Mouse (Mus musculus): ENCODE results near the gene Gm45062. TPM values are rescaled to one million over a fixed set of nuclear protein-coding genes. Genes with fewer than 3 reads are reported as not detected.

Gene Gm45062
- polyA plus RNA-seq, 1 experiment from 2014 or later: 9.2 TPM

DNA sequence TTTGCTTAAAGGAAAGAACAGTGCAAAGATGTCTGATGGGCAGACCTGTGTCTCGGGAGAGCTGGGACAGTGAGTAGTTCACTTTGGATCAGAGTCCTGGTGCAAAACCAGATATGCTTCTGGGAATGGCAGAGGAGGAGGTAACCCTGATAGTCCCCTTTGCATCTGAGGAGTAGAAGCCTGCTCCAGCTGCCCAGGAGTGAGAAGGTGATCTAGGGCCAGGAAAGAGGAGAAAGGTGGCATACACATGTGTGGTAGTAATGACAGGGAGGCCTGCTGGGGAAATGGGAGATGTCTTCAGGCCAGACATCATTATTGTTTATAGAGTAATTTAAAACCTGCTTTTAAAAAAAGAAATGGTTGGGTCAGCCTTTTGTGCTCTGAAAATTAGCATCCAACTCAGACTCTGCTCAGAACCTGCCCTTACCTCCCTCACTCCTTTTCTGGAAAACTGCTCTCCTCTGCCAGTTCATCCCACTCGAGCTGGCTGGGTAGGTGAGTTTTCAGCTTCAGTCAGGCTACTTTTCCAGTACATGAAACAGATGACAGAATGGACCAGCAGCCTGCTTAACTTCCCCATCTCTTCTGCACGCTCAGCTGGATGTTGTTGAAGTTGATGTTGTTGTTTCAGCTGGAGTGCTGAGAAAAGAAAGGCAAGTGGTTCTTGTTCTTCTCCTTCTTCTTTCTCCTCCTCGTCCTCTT is 160.4 kb downstream of the Gm45062 start:
- no peak for ATAC-seq (ENCODE audit: insufficient number of reproducible peaks, low FRiP score)
- 58% methylated on average over 4 of the region's 4 CpGs for WGBS
- Histone ChIP-seq H3K4me3 (no peak overlapping the region), H3K27me3 (replicated peaks) (no peaks in the 10 kb centered on the region), H3K36me3 (no peaks in the 10 kb centered on the region), H3K4me2 (no peak overlapping the region), H3K27ac (ENCODE audit: poor library complexity, severe bottlenecking) (no peak overlapping the region), H3K9ac (no peak overlapping the region), H3K9me3 (replicated peaks) (no peaks in the 10 kb centered on the region), H3K4me1 (replicated peaks) (peaks cover 30% of the 10 kb centered on the region)

DNA sequence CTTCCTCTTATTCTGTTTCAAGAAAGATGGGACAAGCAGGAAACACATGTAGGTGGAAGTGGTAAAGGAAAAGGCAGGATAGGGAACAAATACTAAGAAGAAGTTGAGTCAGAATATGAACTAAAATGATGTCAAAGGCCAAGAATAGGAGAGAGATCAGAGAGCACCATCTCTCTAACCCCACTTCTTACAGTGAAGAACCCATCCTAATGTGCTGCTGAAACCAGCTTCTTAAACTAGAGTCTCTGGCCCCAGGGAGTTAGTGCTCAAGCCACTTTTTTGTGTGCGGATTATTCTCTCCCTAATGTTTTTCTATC is 160.9 kb downstream of the Gm45062 start:
- H3K27ac ChIP-seq (ENCODE audit: poor library complexity, severe bottlenecking): no peak overlapping the region

DNA sequence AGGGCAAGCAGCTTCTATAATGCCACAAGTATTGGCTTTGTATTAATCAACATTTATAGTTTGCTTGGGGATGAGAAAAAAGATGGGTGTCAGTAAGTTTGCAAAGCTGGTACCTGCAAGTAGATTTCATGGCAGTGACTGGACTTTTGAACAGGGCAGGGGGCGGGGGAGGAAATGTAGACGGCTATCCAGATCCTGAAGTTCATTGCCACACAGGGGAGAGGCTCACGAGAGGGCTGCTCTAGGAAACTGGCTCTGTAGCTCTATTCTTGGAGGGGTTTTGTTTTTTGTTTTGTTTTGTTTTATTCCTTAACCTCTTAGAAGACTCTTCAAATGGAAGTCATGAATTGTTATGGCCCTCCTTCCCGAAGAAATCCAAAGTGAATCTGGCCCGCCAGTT is 162.2 kb downstream of the Gm45062 start:
- no peak overlapping the region for H3K4me3 ChIP-seq
- no peaks in the 10 kb centered on the region for H3K36me3 ChIP-seq
- no peaks in the 10 kb centered on the region for H3K9me3 ChIP-seq (replicated peaks)
- H3K4me2 ChIP-seq: no peak overlapping the region
- no peaks in the 10 kb centered on the region for H3K27me3 ChIP-seq (replicated peaks)
- WGBS: 69% methylated on average over 5 of the region's 5 CpGs
- H3K27ac ChIP-seq (ENCODE audit: poor library complexity, severe bottlenecking): peak overlapping the region; percentile 25
- no peak overlapping the region for H3K9ac ChIP-seq
- H3K4me1 ChIP-seq (replicated peaks): peaks cover 42% of the 10 kb centered on the region
- ATAC-seq (ENCODE audit: insufficient number of reproducible peaks, low FRiP score): no peak

More for the DNA sequence above, 160.9 kb downstream of the Gm45062 start:
- Histone ChIP-seq H3K36me3 (no peaks in the 10 kb centered on the region), H3K4me3 (no peak overlapping the region), H3K9me3 (replicated peaks) (no peaks in the 10 kb centered on the region), H3K4me2 (no peak overlapping the region), H3K4me1 (replicated peaks) (peaks cover 32% of the 10 kb centered on the region), H3K27me3 (replicated peaks) (no peaks in the 10 kb centered on the region), H3K9ac (no peak overlapping the region)
- WGBS: 84% methylated on average over 1 of the region's 1 CpGs
- ATAC-seq (ENCODE audit: insufficient number of reproducible peaks, low FRiP score): no peak

DNA sequence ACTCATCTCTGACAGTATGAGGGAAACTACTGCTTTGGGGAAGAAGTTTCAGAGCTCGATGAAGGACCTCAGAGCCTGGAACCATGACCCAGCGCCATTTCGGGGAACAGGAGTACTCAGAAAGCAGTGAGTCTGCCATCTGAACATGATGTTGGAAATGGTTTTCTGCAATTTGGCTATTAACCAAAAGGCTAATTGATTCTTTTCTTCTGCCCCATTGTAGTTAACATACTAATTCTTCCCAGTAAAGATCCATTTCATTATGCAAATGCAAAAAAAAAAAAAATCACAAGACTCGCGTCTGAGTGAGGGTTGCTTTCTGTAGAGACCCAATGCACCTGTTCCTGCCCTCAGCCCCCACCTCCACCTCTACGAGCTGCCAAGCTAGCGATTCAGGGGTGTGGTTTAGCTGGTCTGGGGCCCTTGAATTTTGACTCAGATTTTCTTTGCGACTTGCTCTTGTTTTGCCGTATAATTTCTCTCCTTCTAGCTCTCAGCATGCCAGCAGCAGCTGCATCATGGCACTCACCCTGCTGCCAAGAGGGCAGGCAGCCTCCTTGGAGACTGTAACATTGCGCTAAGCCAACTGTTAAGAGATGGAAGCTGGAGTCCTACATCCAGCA is 162.8 kb downstream of the Gm45062 start:
- ATAC-seq (ENCODE audit: insufficient number of reproducible peaks, low FRiP score): no peak
- Histone ChIP-seq H3K27me3 (replicated peaks) (no peaks in the 10 kb centered on the region), H3K9me3 (replicated peaks) (no peaks in the 10 kb centered on the region), H3K27ac (ENCODE audit: poor library complexity, severe bottlenecking) (no peak overlapping the region), H3K4me3 (no peak overlapping the region), H3K9ac (no peak overlapping the region), H3K4me1 (replicated peaks) (peaks cover 46% of the 10 kb centered on the region), H3K36me3 (no peaks in the 10 kb centered on the region), H3K4me2 (no peak overlapping the region)
- 84% methylated on average over 10 of the region's 10 CpGs for WGBS

DNA sequence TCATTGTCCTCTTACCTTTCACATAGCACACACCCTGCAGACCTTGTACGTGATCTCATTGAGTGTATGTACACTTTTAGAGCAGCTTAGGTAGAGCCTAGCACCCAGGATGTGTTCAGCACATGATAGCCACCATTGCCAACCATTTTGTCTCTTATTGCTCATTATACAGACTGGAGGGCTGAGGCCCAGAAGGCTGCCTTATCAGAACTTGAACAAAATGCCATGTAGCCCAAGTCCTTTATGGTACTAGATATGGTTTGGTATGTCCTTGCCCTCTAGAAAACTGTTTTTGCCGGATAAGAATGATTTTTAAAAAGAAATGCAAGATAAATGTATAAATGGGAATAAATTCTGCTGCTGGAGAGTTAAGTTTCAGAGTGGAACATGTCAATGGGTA is 163.9 kb downstream of the Gm45062 start:
- no peak for ATAC-seq (ENCODE audit: insufficient number of reproducible peaks, low FRiP score)
- WGBS: 93% methylated on average over 2 of the region's 2 CpGs
- Histone ChIP-seq H3K9me3 (replicated peaks) (no peaks in the 10 kb centered on the region), H3K27ac (ENCODE audit: poor library complexity, severe bottlenecking) (no peak overlapping the region), H3K4me3 (no peak overlapping the region), H3K4me2 (no peak overlapping the region), H3K27me3 (replicated peaks) (no peaks in the 10 kb centered on the region), H3K4me1 (replicated peaks) (peaks cover 51% of the 10 kb centered on the region), H3K36me3 (0 out of 2 replicates have a peak, but pooled peaks cover 5% of the 10 kb centered on the region), H3K9ac (no peak overlapping the region)

DNA sequence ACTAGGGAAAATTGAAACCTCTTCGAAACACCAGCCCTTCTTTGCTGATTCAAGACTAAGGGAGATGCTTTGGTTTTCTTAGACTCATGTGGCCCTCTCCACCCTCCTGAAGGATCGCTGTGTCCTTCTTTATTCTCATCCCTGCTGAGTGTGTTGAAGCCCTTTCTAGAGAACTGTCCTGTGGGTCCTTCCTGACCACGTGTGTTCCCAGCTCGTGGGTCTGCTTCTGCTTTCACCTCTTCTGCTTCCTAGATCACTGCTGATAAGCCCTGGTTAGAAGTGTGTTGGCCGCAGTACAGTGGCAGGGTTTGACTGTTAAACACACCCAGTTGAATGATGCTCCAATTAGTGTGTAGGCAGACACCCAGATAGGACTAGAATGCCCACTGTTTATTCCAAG is 168.4 kb downstream of the Gm45062 start:
- WGBS: 64% methylated on average over 5 of the region's 5 CpGs
- no peaks in the 10 kb centered on the region for H3K9me3 ChIP-seq (replicated peaks)
- H3K36me3 ChIP-seq: 0 out of 2 replicates have a peak, but pooled peaks cover 5% of the 10 kb centered on the region
- H3K4me2 ChIP-seq: no peak overlapping the region
- H3K27ac ChIP-seq (ENCODE audit: poor library complexity, severe bottlenecking): no peak overlapping the region
- H3K4me3 ChIP-seq: no peak overlapping the region
- no peak for ATAC-seq (ENCODE audit: insufficient number of reproducible peaks, low FRiP score)
- no peak overlapping the region for H3K9ac ChIP-seq
- peaks cover 31% of the 10 kb centered on the region for H3K4me1 ChIP-seq (replicated peaks)
- no peaks in the 10 kb centered on the region for H3K27me3 ChIP-seq (replicated peaks)

DNA sequence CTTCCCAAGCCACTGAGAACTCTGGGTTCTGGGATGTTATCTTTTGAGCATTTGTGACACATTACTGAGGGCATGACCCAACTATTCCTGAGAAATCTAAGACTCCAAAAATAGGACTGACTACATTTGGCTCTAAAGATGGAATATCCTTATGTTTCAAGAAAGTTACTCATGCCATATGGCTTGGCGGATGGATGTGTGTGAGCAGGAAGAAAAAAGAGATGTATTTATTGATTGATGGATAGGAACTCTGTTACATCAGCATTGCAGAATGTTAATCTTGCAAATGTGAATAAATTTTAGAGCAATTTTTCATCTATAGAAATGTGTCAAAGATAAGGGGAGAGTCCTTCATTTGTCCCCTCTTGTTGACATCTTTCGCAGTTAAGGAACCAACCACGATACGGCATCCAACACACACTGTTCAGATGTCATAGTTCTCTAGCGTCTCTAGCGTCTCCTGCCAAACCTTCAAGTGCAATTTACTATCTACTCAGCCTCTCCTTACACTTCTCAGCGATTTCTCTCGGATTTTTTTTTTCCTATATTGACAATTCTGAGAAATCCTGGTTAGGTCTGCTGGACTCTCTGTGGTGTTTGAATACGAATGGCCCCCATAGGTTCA is 171.5 kb downstream of the Gm45062 start:
- no peaks in the 10 kb centered on the region for H3K9me3 ChIP-seq (replicated peaks)
- no peak overlapping the region for H3K4me3 ChIP-seq
- H3K9ac ChIP-seq: no peak overlapping the region
- ATAC-seq (ENCODE audit: insufficient number of reproducible peaks, low FRiP score): no peak
- H3K36me3 ChIP-seq: 0 out of 2 replicates have a peak, but pooled peaks cover 5% of the 10 kb centered on the region
- H3K27ac ChIP-seq (ENCODE audit: poor library complexity, severe bottlenecking): no peak overlapping the region
- 78% methylated on average over 9 of the region's 9 CpGs for WGBS
- H3K4me2 ChIP-seq: no peak overlapping the region
- peaks cover 20% of the 10 kb centered on the region for H3K4me1 ChIP-seq (replicated peaks)
- H3K27me3 ChIP-seq (replicated peaks): no peaks in the 10 kb centered on the region

DNA sequence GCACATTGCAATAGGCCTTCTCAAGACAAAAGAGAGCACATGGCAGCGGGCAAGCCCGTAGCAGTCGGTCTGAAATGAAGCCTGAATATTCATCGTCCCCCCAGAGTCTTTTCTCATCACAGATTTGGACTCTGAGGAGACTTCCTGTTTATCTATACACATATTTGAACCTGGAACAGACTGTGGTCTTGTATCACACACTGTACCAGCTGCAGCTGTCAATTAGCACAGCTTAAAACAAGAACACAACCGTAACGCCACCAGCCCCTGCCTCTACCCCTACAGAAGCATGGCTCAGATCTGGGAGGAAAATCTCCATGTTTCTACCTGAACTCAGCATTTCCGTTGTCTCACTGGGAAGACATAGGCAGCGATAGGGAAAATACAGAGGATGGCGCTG is 173.9 kb downstream of the Gm45062 start:
- no peak for ATAC-seq (ENCODE audit: insufficient number of reproducible peaks, low FRiP score)
- H3K27ac ChIP-seq (ENCODE audit: poor library complexity, severe bottlenecking): no peak overlapping the region
- H3K4me1 ChIP-seq (replicated peaks): peaks cover 4% of the 10 kb centered on the region
- 84% methylated on average over 9 of the region's 9 CpGs for WGBS
- no peaks in the 10 kb centered on the region for H3K9me3 ChIP-seq (replicated peaks)
- H3K9ac ChIP-seq: no peak overlapping the region
- H3K4me3 ChIP-seq: no peak overlapping the region
- H3K36me3 ChIP-seq: no peaks in the 10 kb centered on the region
- no peak overlapping the region for H3K4me2 ChIP-seq
- no peaks in the 10 kb centered on the region for H3K27me3 ChIP-seq (replicated peaks)

DNA sequence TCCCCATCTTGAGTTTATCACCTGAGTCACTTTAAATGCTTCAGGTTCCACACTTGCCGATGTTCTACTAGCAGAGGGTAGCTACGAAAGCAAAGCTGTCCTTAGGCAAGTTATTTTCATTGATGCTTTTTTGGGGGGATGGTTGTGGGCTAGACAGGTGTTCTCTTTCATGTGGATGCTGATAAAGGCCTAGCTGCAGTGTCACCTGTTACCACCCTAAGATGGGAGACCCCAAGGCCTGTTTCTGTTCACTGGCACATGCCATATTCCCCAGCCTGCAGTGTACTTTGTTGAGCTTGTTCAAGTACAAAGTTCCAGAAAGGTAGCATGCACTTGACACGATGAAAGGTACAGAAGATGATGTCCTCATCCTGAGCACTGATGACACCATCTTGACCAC is 178.7 kb downstream of the Gm45062 start:
- Histone ChIP-seq H3K9ac (no peak overlapping the region), H3K9me3 (replicated peaks) (0 out of 2 replicates have a peak, but pooled peaks cover 3% of the 10 kb centered on the region), H3K27me3 (replicated peaks) (no peaks in the 10 kb centered on the region), H3K4me2 (no peak overlapping the region), H3K27ac (ENCODE audit: poor library complexity, severe bottlenecking) (no peak overlapping the region), H3K4me1 (replicated peaks) (no peaks in the 10 kb centered on the region; the same call in 1 of the 2 replicates), H3K36me3 (no peaks in the 10 kb centered on the region), H3K4me3 (no peak overlapping the region)
- WGBS: 81% methylated on average over 3 of the region's 3 CpGs
- ATAC-seq (ENCODE audit: insufficient number of reproducible peaks, low FRiP score): no peak

DNA sequence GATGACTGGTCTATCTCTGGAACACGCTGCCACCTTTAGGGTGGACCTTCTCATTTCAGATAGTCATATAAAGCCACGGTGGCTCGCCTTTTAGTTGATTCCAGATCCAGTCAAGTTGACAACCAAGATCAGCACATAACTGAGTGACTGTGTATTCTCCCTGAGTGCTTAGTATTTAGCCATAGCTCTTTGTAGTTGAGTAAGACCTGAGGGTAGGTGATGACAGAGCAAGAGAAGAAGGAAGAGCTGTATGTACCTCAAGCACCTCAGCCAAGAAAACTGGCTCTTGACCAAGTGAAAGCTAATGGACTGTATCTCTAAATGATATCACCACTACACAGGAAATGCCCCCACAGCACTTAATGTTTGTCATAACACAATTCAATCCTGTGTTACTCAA is 182.6 kb downstream of the Gm45062 start:
- Histone ChIP-seq H3K9me3 (replicated peaks) (0 out of 2 replicates have a peak, but pooled peaks cover 3% of the 10 kb centered on the region), H3K4me1 (replicated peaks) (peaks cover 1% of the 10 kb centered on the region; the same call in 1 of the 2 replicates), H3K4me3 (no peak overlapping the region), H3K27ac (ENCODE audit: poor library complexity, severe bottlenecking) (no peak overlapping the region), H3K4me2 (no peak overlapping the region), H3K36me3 (no peaks in the 10 kb centered on the region), H3K27me3 (replicated peaks) (no peaks in the 10 kb centered on the region), H3K9ac (no peak overlapping the region)
- WGBS: 80% methylated on average over 3 of the region's 3 CpGs
- no peak for ATAC-seq (ENCODE audit: insufficient number of reproducible peaks, low FRiP score)

DNA sequence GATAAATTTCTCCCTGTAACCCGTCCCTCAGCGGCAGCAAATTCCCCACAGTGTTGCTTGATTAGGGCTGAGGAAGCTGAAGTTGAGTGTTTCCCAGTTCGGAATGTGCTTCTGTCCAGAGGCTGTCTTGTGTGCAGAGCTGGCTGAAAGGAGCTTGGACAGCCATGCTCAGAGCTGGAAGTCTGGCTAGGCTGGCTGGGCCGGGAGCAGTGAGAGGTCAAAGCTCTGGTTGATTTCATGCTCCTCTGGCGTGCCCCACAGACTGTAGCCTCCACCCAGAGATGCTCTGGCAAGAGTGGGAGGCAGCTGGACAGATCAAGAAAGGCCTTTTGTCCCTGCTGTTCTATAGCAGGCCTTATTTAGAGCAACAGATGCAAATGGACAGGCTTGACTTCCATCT is 187.5 kb downstream of the Gm45062 start:
- peak; percentile 45; the same call in 1 of the 2 replicates for ATAC-seq (ENCODE audit: insufficient number of reproducible peaks, low FRiP score)
- 25% methylated on average over 5 of the region's 5 CpGs for WGBS
- H3K4me3 ChIP-seq: no peak overlapping the region

More for the DNA sequence above, 187.5 kb downstream of the Gm45062 start:
- H3K4me1 ChIP-seq (replicated peaks): peaks cover 7% of the 10 kb centered on the region; the same call in 1 of the 2 replicates
- no peaks in the 10 kb centered on the region for H3K27me3 ChIP-seq (replicated peaks)
- H3K4me2 ChIP-seq: no peak overlapping the region
- H3K9ac ChIP-seq: no peak overlapping the region
- H3K9me3 ChIP-seq (replicated peaks): 0 out of 2 replicates have a peak, but pooled peaks cover 3% of the 10 kb centered on the region
- no peaks in the 10 kb centered on the region for H3K36me3 ChIP-seq
- H3K27ac ChIP-seq (ENCODE audit: poor library complexity, severe bottlenecking): peak overlapping the region; percentile 44

Measured in heart, embryonic 12.5 days (tissue).